Mouse (Mus musculus) cerebellum, postnatal 14 days (tissue): ENCODE measurements around the gene Rab6b.
"Not testable (repeated sequence)": the region's sequence is repeated elsewhere in the genome, so short reads cannot be mapped to it uniquely, and the experiment has no call there.

Experiments
- DNase-seq, 2 experiments: peaks; one replicate each; pipeline ENCODE4 v3.0.0; 2021; ENCODE audit warnings: mixed read lengths in 2 of 2

Rab6b gene

DNA sequence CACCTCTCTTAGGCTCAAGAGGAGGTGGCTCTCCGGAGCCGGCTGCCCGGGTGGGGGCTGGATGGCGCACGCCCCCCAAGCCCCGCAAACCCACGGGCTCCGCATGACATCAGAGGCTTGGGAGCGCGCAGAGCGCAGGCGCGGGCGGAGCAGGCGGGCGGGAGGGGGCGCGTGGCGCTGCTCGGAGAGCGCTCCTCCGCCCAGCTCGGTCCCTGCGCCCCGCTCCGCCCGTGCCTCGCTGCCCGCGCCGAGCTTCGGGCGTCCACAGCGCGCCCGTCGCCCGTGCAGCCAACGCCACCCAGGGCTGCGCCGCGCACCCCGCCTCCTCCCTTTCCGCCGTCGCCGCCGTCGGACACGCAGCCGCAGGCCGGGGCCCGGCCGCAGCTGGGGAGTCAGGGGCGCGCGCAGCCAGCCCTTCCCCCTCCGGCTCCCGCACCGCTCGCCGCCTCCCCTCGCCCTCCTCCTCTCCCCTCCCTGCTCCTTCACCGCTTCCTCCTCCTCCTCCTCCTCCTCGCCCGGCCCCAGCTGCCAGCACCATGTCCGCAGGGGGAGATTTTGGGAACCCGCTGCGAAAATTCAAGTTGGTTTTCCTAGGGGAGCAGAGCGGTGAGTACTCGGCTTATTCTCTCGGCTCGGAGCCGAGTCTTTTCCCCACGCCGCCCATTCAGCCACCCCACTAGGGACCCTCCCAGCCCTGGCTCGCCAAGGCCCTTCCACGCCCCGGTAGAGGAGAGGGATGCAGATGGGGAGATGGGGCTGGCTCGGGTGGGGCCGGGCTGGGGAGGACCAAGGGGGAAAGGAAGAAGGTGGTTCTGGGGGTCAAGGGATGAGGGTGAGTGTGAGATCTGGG, at the start of gene Rab6b:
Gene Rab6b, plus strand, starts transcription at position 167 of the 850 bp plus-strand sequence.
- DNase-seq: peak; percentile 86 to 90

DNA sequence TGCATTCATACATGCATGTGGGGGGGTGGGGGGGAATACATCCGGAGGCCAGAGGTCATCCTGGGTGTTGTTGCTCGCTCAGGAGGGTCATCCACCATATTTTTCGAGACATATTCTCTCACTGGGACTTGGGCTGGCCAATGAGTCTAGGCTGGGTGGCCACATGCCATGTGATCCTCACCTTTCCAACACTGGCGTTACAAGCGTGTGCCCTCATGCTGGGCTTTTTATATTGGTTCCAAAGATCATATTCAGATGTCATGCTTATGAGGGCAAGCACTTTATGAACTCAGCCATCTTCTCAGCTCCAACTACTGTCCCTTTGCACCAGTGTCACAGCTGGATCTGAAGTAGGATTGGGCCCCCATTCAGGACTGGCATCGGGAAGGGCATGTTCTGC, 48.0 kb upstream of the Rab6b start:
- DNase-seq: no peak

DNA sequence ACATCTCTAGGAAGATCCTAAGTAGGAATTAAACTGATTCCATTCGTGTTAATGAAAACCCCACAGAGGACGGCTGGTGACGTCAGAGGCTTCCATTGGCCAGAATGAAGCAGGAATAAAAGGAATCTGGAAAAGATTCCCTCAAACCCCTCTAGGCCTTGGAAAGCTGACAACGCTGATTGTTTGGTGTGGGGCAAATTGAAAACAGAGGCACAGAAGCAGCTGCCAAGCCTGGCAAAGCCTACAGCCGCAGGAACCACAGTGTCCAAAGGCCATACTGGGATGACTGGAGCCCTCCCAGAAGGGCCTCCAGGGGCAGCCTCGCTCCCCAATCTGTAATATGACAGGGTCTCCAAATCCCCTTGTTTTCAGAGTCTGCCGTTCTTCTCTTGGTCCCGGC, 44.7 kb upstream of the Rab6b start:
- DNase-seq: peak; percentile 62 to 68

DNA sequence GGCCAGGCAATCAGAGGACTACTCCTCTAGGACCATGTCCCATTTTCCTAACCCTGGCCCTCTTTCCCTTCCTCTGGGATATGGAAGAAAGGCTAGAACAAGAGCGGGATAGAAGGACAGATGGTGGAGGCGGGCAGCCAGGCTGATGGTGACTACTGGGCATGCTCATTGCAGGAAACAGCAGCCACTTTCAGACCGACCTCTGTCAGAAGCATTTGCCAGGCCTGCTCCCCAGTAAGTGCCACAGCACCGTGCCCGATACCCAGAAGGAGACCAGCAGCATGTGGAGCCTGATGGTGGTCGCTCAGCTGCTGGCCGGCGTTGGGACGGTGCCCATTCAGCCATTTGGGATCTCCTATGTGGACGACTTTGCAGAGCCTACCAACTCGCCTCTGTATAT, 43.9 kb upstream of the Rab6b start:
- peak; percentile 74 to 79 for DNase-seq

DNA sequence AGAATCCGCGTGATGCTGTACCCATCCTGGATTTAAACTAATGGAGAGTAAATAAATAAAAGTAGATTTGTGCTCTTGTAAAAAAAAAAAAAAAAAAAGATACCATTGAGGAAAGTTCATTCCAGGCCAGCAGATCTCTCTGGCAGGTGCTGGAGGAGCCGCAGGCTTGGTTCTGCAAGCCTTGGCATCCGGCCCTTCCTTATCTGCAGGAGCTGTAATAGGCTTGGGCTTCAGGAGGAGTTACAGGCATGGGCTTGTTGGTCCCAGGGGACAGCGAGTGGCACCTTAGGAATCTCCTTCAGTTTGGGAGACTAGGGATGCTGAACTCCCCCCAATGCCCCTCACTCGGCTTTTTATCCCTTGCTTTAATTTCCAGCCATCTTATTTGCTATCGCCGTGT, 42.8 kb upstream of the Rab6b start:
- DNase-seq: peak; percentile 84 to 85

DNA sequence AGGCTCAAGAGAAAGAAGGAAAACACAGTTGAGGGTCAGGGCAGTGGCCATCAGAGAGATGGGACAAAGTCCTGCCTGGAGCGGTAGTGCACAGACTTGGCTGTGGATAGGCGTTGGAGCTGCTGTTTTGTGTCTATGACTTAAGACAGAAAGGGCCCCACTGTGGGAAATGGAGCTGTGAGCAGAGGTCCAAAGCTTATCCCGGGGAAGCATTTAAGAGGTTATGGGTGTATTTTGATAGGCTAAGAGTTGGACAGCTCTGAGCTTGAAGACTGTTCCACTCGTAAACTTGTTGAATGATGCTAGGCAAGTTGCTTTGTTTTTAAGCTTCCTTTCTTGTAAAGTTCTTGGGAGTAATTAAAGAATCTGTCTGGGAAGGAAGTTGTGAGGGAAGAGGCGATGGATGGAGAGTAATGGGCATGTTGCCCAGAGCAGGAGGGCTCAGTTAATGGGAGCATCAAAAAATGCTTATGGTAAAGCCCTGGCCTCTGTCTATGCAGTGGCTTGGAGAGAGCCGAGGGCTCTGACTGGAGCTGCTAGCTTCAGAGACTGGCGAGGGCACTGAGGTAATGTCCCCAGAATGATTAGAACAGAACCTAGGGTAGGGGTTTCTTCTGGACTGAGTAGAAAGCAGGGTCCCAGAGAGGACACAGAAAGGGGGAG, 39.9 kb upstream of the Rab6b start:
- DNase-seq: no peak

DNA sequence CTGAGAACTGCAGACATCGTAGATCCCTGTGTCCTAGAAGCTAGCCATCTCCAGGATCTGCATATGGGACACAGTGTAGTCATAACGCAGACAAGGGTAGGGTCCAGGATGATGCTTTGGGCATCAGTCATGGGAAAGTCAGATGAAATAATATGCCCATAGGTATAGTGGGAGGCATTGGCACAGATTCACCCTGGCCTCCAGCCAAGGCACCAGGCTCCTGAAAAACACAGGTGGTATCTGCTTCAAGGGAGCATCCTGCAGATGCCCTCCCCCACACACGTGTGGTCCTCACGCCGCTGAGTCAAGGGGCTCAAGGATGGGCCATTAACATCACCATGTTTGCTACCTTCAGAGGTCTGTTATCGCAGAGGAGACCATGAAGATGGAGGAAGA, 39.4 kb upstream of the Rab6b start:
- DNase-seq: peak in 1 of 2 experiments; percentile 51

DNA sequence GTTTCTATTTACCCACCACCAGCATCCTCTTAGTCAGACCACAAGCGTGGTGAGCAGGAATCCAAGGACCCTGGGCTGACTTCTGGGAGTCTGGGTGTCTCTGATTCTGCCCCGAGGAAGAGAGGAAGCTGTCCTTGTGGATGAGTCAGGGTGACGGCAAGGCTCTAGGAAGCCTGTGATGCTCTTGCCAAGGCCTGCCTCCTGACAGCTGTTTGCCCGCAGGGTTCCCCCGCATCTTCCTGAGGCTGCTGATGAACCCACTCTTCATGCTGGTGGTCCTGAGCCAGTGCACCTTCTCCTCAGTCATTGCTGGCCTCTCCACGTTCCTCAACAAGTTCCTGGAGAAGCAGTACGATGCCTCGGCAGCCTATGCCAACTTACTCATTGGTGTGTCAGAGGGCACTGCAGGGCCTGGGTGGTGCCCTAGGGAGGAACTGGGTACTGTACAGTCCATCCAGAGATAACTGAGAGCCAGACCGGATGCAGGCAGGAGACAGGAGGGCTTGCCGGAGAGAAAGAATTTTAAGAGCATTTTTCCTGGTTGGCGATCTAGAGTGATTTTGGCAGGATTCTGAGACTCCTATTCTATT, 38.6 kb upstream of the Rab6b start:
- no peak for DNase-seq

DNA sequence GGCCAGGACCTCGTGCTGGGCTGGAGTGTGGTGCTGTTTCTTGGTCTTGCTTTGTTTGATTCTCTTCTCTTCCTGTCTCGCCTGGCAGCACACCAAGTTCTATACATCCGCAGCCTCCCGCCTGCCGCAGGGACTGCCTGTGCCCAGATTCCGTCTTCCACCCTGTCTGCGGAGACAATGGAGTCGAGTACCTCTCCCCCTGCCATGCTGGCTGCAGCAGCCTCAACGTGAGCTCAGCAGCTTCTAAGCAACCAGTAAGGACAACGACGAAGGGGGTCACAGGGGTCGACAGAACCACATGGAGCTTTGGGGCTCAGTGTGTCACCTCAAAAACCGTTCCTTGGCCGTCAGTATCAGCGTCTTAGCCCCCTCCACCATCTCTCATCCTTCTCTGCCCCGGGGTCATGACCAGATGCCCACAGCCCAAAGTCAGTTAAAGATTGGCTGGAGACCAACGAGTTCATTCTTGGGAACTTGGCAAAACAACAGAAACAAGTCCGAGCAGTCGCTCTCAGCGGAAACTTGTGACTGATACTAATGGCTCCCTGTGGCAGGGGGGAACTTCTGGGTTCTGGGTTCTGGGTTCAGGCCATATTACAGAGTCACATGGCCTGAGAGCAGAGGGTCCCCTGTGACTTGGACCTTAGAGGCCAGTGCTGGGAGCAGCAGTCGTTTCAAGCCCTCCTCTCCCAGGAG, 34.6 kb upstream of the Rab6b start:
- DNase-seq: peak in 1 of 2 experiments; percentile 39

DNA sequence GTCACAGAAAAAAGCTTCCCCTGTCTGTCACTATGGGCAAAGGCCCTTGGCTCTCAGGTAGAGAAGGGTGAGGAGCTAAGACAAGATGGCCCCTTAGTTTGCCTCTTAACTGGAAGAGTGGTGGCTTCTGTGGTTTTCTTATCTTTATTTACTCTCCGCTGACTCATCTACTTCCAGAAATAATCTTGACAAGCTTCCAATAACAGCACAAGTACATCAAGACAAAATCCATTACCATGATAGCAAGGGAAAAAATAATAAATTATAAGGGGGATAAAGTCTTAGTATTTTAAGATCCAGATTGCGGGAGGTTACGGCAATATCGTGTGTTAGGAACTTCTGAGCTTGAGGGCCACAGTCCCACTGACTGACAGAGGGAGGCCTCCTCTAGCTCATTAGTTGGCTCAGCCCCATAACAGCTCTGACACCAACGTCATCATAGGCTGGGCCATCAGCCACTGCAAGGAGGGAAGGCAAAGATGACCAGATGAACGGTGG, 33.3 kb upstream of the Rab6b start:
- DNase-seq: no peak

DNA sequence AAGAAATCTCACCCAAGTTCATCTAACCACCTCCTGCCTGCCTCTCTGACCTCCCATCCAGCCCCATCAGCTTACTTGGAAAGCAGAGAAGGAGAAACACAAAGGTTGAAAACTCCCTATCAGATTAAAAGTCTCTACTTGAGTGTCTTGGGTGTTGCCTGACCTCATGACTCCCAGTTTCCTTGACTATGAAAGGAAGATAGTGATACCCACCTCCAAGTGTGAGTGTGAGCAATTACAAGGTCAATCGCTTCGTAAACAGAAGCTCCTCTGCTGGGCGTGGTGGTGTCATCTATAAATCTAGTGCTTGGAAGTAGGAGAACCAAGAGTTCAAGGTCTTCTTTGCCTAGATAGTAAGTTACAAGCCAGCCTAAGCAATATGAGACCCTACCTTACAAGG, 31.4 kb upstream of the Rab6b start:
- no peak for DNase-seq

DNA sequence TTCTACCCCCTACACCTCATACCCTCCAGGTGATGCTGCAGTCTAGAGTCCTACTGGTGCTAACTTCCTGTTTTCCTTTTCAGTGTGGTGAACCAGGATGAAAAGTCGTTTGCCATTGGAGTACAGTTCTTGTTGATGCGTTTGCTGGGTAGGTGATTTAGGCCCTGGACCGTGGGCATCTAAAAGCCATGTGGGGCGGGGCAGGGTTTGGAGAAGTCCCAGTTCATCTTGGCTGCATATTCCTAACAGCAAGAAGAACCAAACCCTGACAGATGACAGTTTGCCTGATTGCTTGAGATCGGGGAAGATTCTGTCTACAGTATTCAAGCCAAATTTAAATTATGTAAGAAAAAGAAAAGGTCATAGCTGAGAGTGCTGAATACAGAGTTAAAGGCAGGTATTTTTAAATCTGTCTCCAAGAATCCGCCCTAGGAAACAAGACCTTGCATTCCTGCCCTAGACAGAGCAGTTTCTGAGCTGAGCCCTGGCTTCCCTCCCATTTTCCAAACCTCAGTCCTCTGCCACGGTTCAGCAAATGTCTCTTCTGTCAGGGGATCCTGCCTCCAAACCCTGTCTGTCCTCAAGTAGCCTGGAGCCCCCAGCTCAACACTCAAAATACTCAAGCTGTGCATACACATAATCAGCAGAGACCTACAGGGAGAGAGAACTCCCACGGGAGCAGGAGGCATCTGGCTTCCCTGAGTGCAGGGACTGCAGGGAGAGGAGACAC, 29.2 kb upstream of the Rab6b start:
- peak; percentile 50 to 58 for DNase-seq

DNA sequence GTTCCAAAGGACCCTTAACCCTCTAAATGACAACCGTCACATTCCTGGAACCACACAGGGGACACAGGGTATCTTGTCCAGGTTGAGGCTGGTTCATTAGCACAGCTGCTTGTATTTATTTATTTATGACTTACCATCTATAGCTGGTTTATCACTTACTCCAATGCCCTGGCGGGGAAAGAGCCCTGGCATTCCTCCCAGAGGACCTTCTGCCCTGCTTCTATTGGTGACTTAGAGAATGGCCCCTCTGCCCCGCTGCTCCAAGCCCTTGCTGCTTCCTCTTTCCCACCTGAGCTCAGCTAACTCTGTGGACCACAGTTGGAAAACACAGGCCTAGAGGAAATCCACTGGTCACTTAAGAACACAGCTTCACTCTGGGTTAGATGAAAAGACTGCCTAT, 28.2 kb upstream of the Rab6b start:
- DNase-seq: peak in 1 of 2 experiments; percentile 40

DNA sequence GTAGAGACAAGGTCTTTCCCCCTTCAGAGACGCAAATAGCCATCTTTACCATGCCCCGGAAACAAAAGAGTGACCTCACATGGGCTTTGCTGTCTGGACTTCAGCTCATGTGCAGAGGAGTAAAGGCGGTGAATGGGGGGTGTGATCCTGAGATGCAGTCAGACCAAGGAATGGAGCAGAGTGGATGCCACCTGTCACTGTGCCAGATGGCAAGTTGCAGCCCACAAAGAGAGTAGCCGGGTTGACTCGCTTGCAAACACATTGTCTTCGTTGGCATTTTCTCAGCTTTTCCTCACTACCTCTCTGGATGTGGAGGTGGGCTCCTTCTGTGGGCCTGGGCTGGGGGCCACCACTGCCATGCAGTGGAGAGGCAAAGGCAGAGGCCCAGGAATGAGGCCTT, 24.9 kb upstream of the Rab6b start:
- peak; percentile 75 to 82 for DNase-seq

DNA sequence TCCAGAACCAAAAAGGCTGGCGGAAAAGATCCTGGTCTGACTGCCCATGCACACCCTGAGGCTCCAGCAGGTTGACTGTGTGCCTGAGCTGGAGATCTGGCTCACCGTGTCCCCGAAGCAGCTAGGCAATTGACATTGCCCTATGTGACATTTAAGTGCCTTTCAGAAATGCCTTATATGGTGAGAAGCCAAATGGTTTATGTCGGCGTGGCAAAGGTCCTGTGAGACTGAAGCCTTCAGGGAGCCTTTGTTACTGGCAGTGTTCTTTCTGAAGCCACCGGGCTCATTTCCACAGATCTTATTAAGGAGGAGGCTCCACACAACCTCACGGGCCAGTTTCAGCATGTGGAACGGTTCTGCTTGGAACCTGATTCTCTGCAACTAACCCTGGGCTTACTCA, 24.3 kb upstream of the Rab6b start:
- DNase-seq: no peak

DNA sequence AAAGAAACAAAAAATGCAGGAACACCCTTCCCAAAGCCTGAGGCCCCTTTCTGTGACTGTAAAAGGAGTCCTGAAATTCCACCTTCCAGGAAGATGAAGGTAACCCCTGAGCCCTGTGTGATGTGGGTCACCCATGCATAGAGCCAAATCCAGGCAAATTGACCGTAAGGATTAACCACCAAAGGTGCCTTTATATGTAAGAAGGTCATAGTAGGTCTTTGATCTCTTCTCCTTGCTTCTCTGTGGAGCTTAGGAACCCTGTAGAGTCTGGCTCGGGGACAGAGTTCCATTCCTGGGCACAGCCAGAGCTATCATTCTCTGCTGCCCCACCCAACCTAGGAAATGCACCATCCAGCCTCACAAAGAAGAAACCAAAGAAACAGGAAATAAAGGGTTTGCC, 22.9 kb upstream of the Rab6b start:
- no peak for DNase-seq

DNA sequence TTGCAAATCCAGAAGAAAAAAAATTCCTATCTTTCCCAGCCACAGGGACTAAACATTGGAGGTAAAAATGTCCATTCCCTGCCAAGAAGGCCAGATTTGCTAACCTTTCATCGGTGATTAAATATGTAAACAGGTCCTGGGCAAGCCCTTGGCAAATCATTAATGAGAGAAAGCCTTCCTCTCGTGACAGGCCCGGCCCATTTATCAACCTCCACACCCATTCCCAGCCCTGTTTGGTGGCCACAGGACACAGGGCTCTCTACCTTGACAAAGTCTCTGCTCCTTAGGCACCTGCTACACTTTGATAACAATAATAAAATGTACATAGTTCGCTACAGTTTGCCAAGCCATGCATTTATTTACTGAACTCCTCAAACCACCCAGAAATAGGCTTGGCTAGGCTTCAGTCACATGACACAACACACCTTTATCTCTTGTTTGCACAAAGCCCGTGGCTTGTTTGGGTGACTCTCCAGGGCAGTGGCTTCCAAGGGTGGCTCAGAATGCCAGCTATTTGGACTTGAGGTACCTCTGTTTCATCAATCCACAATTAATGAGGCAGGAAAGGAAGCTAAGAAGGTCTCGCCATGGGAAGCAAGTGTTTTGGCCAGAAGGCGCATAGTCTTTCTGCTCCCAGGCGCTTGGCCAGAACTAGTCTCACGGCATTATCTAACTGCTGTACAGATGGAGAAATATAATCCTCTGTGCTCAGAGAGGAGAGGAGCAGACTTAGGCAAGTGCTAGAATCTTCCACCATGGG, 21.3 kb upstream of the Rab6b start:
- DNase-seq: peak; percentile 86 to 88

DNA sequence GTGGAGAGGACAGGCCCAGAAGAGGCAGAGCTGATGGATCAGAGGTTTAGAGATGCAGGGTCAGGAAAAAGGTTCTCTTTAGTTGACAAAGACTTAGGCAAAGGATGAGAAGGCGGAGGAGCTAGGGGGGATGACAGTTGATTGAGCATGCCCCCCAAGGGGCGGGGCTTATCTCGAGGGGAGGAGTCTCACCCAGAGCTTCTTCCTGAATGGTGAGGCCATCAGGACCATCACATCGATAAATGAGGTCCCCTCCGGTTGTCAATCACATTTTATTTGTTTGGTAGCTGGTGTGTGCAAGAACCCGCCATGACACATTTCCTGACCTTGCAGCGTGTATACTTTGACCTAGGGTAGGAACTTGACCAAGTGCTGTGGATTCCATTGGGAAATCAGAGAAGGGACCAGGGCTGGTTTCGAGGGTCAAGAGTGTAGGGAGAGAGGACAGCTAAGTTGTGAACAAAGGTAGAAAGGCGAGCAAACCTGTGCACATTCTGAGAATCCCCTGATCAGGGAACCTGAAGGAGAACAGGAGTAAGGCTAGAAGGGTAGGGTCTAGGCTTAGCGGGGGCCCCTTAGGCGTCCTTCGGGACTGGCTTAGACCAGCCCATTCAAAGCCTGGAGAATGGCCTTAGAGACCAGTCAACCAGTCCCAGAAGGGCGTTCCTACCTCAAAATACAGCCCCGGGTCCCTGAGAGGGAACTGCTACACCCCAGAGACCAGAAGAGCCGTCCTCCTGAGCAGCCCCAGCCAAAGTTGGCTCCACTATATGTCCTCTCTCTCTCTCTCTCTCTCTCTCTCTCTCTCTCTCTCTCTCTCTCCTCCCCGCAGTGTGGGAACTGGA, 20.3 kb upstream of the Rab6b start:
- DNase-seq: no peak

DNA sequence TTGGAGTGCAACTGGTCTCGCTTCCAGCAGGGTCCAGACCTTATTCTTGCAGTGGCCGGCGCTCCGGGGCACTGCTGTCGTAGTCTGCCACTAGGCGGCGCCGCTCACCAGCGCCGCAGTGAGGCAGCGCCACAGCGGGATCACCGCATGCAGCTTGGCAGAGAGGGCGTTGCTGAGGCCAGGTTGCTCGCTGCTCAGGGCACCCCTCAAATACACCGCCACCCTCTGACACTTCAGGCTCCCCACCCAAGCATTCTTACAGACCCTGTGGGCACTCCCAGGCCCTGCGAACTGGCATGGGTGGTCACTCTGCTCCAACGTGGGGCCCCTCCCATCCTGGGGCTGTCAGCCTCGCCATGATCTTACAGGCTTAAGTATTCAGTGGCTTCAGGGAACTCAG, 19.3 kb upstream of the Rab6b start:
- peak; percentile 87 to 89 for DNase-seq

DNA sequence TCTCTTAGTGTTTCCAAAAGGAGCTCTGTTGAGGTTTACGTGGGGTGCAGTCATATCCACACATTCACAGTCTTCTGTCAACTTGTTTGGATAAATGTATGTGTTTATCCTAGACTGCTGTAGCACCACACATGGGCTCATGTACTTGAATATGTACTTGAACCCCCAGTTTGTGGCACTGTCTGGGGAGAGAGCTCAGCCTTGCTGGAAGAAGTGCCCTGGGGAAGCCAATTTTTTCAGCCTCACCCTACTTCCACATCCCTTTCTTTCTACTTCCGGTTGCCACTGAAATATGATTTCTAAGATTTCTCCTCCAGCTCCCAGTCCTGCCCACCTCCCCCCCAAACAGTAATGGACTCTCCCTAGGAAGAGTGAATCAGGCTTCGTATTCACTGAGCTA, 17.9 kb upstream of the Rab6b start:
- DNase-seq: no peak

DNA sequence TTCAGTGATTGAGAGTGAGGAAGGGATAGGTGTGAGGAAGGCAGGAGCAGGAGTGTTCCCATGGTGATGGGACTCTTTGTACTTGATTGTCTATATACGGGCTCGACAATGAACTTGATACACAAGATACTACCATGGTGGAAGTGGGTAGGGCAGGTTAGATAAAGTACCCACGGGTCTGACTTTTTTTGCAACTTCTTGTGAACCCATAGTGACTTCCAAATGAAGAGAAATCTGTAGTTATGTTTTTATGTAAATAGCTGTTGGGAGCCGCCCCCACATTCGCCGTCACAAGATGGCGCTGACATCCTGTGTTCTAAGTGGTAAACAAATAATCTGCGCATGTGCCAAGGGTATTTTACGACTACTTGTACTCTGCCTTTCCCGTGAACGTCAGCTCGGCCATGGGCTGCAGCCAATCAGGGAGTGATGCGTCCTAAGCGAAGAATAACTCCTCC, 3.2 kb upstream of the Rab6b start:
- not testable (repeated sequence) for DNase-seq
